Mouse (Mus musculus) left cerebral cortex, adult 18-20 months (tissue): ENCODE data around the gene Klhl20. TPM values are rescaled to one million over a fixed set of nuclear protein-coding genes. Genes with fewer than 3 reads are reported as not detected.
"Not testable (repeated sequence)": the region's sequence is repeated elsewhere in the genome, so short reads cannot be mapped to it uniquely, and the experiment has no call there.

Source experiments
- DNase-seq, 2 experiments: peaks; one replicate each; pipeline ENCODE4 v3.0.0; 2021 to 2022; ENCODE audit warnings: low spot score in 2 of 2, mixed read lengths in 1 of 2
- long read RNA-seq, 2 experiments: library from polyadenylated mRNA; stranded (forward); transcript quantifications; one replicate each; pipeline ENCODE4 v2.0.0; 2021
- total RNA-seq, 2 experiments: library from RNA; stranded (reverse); gene quantifications; 2 replicates each; pipeline ENCODE4 v1.2.3; 2021

Gene Klhl20
- 10 to 100 TPM; 15.2 to 16.9 TPM for total RNA-seq
- long read RNA-seq, experiment 1, full-length matches to known transcripts = 8 of 13 reads
- long read RNA-seq, experiment 1, partial matches to known transcripts = 2 of 13 reads
- long read RNA-seq, experiment 1, other reads (novel, unspliced or antisense) = 3 of 13 reads
- long read RNA-seq, experiment 2, full-length matches to known transcripts = 5 of 9 reads
- long read RNA-seq, experiment 2, partial matches to known transcripts = 1 of 9 reads
- long read RNA-seq, experiment 2, other reads (novel, unspliced or antisense) = 3 of 9 reads

GRCm38 (mm10) chr1:161130726-161131664 lies at the start of gene Klhl20:
Klhl20 (minus strand) TSS chr1:161131511.
- DNase-seq = peak; percentile 95 to 96

- peak; percentile 40 to 71 for DNase-seq
Measured at GRCm38 (mm10) chr1:161180674-161181073, 49.4 kb upstream of the Klhl20 start.

GRCm38 (mm10) chr1:161170651-161171050 lies 39.3 kb upstream of the Klhl20 start:
- peak; percentile 69 to 74 for DNase-seq

- no peak for DNase-seq
Measured at GRCm38 (mm10) chr1:161160266-161160665, 29.0 kb upstream of the Klhl20 start.

- DNase-seq = no peak
Measured at GRCm38 (mm10) chr1:161159214-161159613, 27.9 kb upstream of the Klhl20 start, which contains the start of gene Tex50. Tex50 (minus strand) TSS chr1:161159314.

- DNase-seq = no peak
Measured at GRCm38 (mm10) chr1:161156546-161156945, 25.2 kb upstream of the Klhl20 start.

GRCm38 (mm10) chr1:161151098-161151497 lies 19.8 kb upstream of the Klhl20 start:
- DNase-seq = no peak

- DNase-seq = no peak
Measured at GRCm38 (mm10) chr1:161147888-161148287, 16.6 kb upstream of the Klhl20 start.

- DNase-seq = not testable (repeated sequence)
Measured at GRCm38 (mm10) chr1:161145611-161146010, 14.3 kb upstream of the Klhl20 start.

- peak; percentile 7 to 9 for DNase-seq
Measured at GRCm38 (mm10) chr1:161143216-161143615, 11.9 kb upstream of the Klhl20 start.

GRCm38 (mm10) chr1:161142531-161143159 lies 11.3 kb upstream of the Klhl20 start, which contains the start of gene Ankrd45:
Ankrd45 (plus strand) TSS chr1:161142691.
- DNase-seq = peak; percentile 72 to 78

- no peak for DNase-seq
Measured at GRCm38 (mm10) chr1:161140026-161140762, 8.9 kb upstream of the Klhl20 start.

- DNase-seq = no peak
Measured at GRCm38 (mm10) chr1:161139496-161139895, 8.2 kb upstream of the Klhl20 start.

- no peak for DNase-seq
Measured at GRCm38 (mm10) chr1:161126461-161126860, 4.8 kb downstream of the Klhl20 start.

GRCm38 (mm10) chr1:161122661-161123418 lies 8.5 kb downstream of the Klhl20 start:
- DNase-seq = no peak

- DNase-seq = no peak
Measured at GRCm38 (mm10) chr1:161114591-161114990, 16.7 kb downstream of the Klhl20 start.

GRCm38 (mm10) chr1:161109216-161109615 lies 22.1 kb downstream of the Klhl20 start:
- DNase-seq = no peak

GRCm38 (mm10) chr1:161103842-161104241 lies 27.5 kb downstream of the Klhl20 start:
- DNase-seq = no peak

GRCm38 (mm10) chr1:161099721-161100405 lies 31.4 kb downstream of the Klhl20 start:
- DNase-seq = no peak
